Mouse (Mus musculus) naive thymus-derived CD4-positive, alpha-beta T cell, adult 2 months (primary cell): ENCODE results near the gene Ppm1d.

Experiments
- DNase-seq: peaks from one replicate; pipeline ENCODE4 v3.0.0-alpha.2; 2011; ENCODE audit warnings: low read depth

Ppm1d gene

GRCm38 (mm10) chr11:85329167-85329894 is 18.3 kb downstream of the Ppm1d start:
- no peak for DNase-seq

GRCm38 (mm10) chr11:85334778-85335177 is 23.7 kb downstream of the Ppm1d start:
- DNase-seq, result peak; percentile 54

- no peak for DNase-seq
These were observed 28.3 kb downstream of the Ppm1d start for GRCm38 (mm10) chr11:85339173-85339831.

- DNase-seq, result no peak
These were observed 29.1 kb downstream of the Ppm1d start for GRCm38 (mm10) chr11:85340070-85340616.

GRCm38 (mm10) chr11:85352539-85353380 is 41.7 kb downstream of the Ppm1d start, which contains the start of gene Bcas3:
Gene Bcas3 (plus strand): TSS chr11:85353167.
- peak; percentile 98 for DNase-seq

- peak; percentile 7 for DNase-seq
These were observed 42.8 kb downstream of the Ppm1d start for GRCm38 (mm10) chr11:85353819-85354218.

- DNase-seq, result no peak
These were observed 48.6 kb downstream of the Ppm1d start for GRCm38 (mm10) chr11:85359641-85360040.

GRCm38 (mm10) chr11:85361621-85362020 is 50.6 kb downstream of the Ppm1d start:
- no peak for DNase-seq

- DNase-seq, result no peak
These were observed 55.1 kb downstream of the Ppm1d start for GRCm38 (mm10) chr11:85366168-85366567.

GRCm38 (mm10) chr11:85367823-85368222 is 56.8 kb downstream of the Ppm1d start:
- no peak for DNase-seq

- no peak for DNase-seq
These were observed 68.0 kb downstream of the Ppm1d start for GRCm38 (mm10) chr11:85379091-85379490.

- no peak for DNase-seq
These were observed 69.0 kb downstream of the Ppm1d start for GRCm38 (mm10) chr11:85380046-85380445.

GRCm38 (mm10) chr11:85382055-85382454 is 71.0 kb downstream of the Ppm1d start:
- peak; percentile 74 for DNase-seq

GRCm38 (mm10) chr11:85383975-85384821 is 73.2 kb downstream of the Ppm1d start:
- DNase-seq, result no peak

- no peak for DNase-seq
These were observed 81.3 kb downstream of the Ppm1d start for GRCm38 (mm10) chr11:85392179-85392863.

GRCm38 (mm10) chr11:85392864-85393220 is 81.8 kb downstream of the Ppm1d start:
- DNase-seq, result no peak

- DNase-seq, result no peak
These were observed 82.9 kb downstream of the Ppm1d start for GRCm38 (mm10) chr11:85393990-85394389.

- DNase-seq, result no peak
These were observed 84.3 kb downstream of the Ppm1d start for GRCm38 (mm10) chr11:85395361-85395760.
